Mouse (Mus musculus) spleen, adult 2 months (tissue): Measurements from ENCODE around the gene Rtn4rl2. TPM values are rescaled to one million over a fixed set of nuclear protein-coding genes. Genes with fewer than 3 reads are reported as not detected.
A peak's percentile ranks its signal among the peaks of the same experiment; 100 is the strongest.

Experiments
- DNase-seq, 2 experiments: peaks; one replicate each; pipeline versions ENCODE4 v3.0.0 to v3.0.0-alpha.2; 2012 to 2021; ENCODE audit warnings: low spot score in 2 of 2, low read depth in 1 of 2
- H3K27ac ChIP-seq: fragments of 200-500 bp; 2 replicates; pipeline ENCODE4 v1.5.1; 2012; ENCODE audit warnings: low read length, inconsistent platforms; ENCODE audit not compliant: insufficient read depth
- H3K27me3 ChIP-seq: fragments of 200-500 bp; 2 replicates; pipeline ENCODE4 v1.6.1; 2012; ENCODE audit warnings: mild to moderate bottlenecking, moderate library complexity, low read length, inconsistent platforms; ENCODE audit not compliant: control insufficient read depth, insufficient read depth
- H3K36me3 ChIP-seq: fragments of 200-500 bp; 2 replicates; pipeline ENCODE4 v1.6.1; 2012; ENCODE audit warnings: mild to moderate bottlenecking, low read length, inconsistent platforms; ENCODE audit not compliant: control insufficient read depth, insufficient read depth
- H3K4me1 ChIP-seq: fragments of 200-500 bp; 2 replicates; pipeline ENCODE4 v1.6.1; 2011; ENCODE audit warnings: inconsistent platforms; ENCODE audit not compliant: control insufficient read depth, insufficient read depth, insufficient read length
- H3K4me3 ChIP-seq: fragments of 200-500 bp; 2 replicates; pipeline ENCODE4 v1.5.1; 2011; ENCODE audit warnings: mild to moderate bottlenecking, inconsistent platforms; ENCODE audit not compliant: insufficient read depth, insufficient read length; ENCODE audit errors: extremely low read depth
- CTCF ChIP-seq: fragments of 200-500 bp; IDR thresholded peaks from 2 replicates; pipeline ENCODE4 v1.5.1; 2011; ENCODE audit warnings: mild to moderate bottlenecking, inconsistent platforms; ENCODE audit not compliant: insufficient read depth, insufficient read length, insufficient replicate concordance; ENCODE audit errors: extremely low read depth
- POLR2A ChIP-seq: fragments of 200-500 bp; IDR thresholded peaks from 2 replicates; pipeline ENCODE4 v1.6.1; 2011; ENCODE audit warnings: low read depth, low read length, inconsistent platforms
- WGBS: fragments of 180-500 bp; shearing (Covaris S2); methylation state at CpG from one replicate; pipeline ENCODE4 v1.1.7; 2018; 5-methylcytosine and 5-hydroxymethylcytosine counted together
- polyA plus RNA-seq: library from polyadenylated mRNA; depleted of rRNA; stranded (reverse); fragments of >200 nt; gene quantifications from 2 replicates; pipeline ENCODE4 v1.2.3, GENCODE M21; 2012

Gene Rtn4rl2
- polyA plus RNA-seq, 1 experiment: 3.0 TPM

- H3K4me3 ChIP-seq: no peak overlapping the region
- H3K36me3 ChIP-seq: no peaks in the 10 kb centered on the region
- no peak overlapping the region for H3K27ac ChIP-seq
- TF ChIP-seq CTCF (no peak), POLR2A (no peak)
- peaks cover 7% of the 10 kb centered on the region; the same call in 1 of the 2 replicates for H3K27me3 ChIP-seq
- DNase-seq: no peak
- 91% methylated on average over 3 of the region's 3 CpGs for WGBS
- no peaks in the 10 kb centered on the region for H3K4me1 ChIP-seq
Measured at GRCm38 (mm10) chr2:84861430-84861829, 25.1 kb downstream of the Rtn4rl2 start.

GRCm38 (mm10) chr2:84859991-84860780 lies 26.3 kb downstream of the Rtn4rl2 start:
- H3K4me3 ChIP-seq: no peak overlapping the region
- no peak for TF ChIP-seq POLR2A
- no peak for TF ChIP-seq CTCF
- no peak for DNase-seq
- no peak overlapping the region for H3K27ac ChIP-seq
- no peaks in the 10 kb centered on the region for H3K4me1 ChIP-seq
- H3K27me3 ChIP-seq: no peaks in the 10 kb centered on the region
- H3K36me3 ChIP-seq: no peaks in the 10 kb centered on the region
- 91% methylated on average over 7 of the region's 7 CpGs for WGBS

GRCm38 (mm10) chr2:84858551-84858950 lies 28.0 kb downstream of the Rtn4rl2 start:
- no peak overlapping the region for H3K4me3 ChIP-seq
- WGBS: 88% methylated on average over 1 of the region's 1 CpGs
- no peaks in the 10 kb centered on the region for H3K27me3 ChIP-seq
- TF ChIP-seq POLR2A (no peak), CTCF (no peak)
- no peaks in the 10 kb centered on the region for H3K36me3 ChIP-seq
- no peaks in the 10 kb centered on the region for H3K4me1 ChIP-seq
- no peak for DNase-seq
- no peak overlapping the region for H3K27ac ChIP-seq

- no peak overlapping the region for H3K27ac ChIP-seq
- H3K4me3 ChIP-seq: no peak overlapping the region
- H3K4me1 ChIP-seq: no peaks in the 10 kb centered on the region
- H3K27me3 ChIP-seq: no peaks in the 10 kb centered on the region
- TF ChIP-seq CTCF (peak; percentile 74; the same call in 1 of the 2 replicates), POLR2A (no peak)
- 68% methylated on average over 2 of the region's 2 CpGs for whole genome bisulfite sequencing
- peak in 1 of 2 experiments; percentile 45 for DNase-seq
- H3K36me3 ChIP-seq: no peaks in the 10 kb centered on the region
Measured at GRCm38 (mm10) chr2:84855732-84856131, 30.8 kb downstream of the Rtn4rl2 start.

- no peak overlapping the region for H3K4me3 ChIP-seq
- no peaks in the 10 kb centered on the region for H3K36me3 ChIP-seq
- no peaks in the 10 kb centered on the region for H3K27me3 ChIP-seq
- no peaks in the 10 kb centered on the region for H3K4me1 ChIP-seq
- DNase-seq: no peak
- WGBS: 87% methylated on average over 22 of the region's 23 CpGs
- TF ChIP-seq POLR2A: no peak
- TF ChIP-seq CTCF: no peak
- H3K27ac ChIP-seq: no peak overlapping the region
Measured at GRCm38 (mm10) chr2:84851130-84852040, 35.1 kb downstream of the Rtn4rl2 start.

- no peak for TF ChIP-seq POLR2A
- no peak for TF ChIP-seq CTCF
- no peaks in the 10 kb centered on the region for H3K27me3 ChIP-seq
- no peaks in the 10 kb centered on the region for H3K36me3 ChIP-seq
- no peak overlapping the region for H3K27ac ChIP-seq
- WGBS: 86% methylated on average over 7 of the region's 7 CpGs
- H3K4me3 ChIP-seq: no peak overlapping the region
- H3K4me1 ChIP-seq: no peaks in the 10 kb centered on the region
- no peak for DNase-seq
Measured at GRCm38 (mm10) chr2:84850407-84851129, 35.9 kb downstream of the Rtn4rl2 start.
